Mouse (Mus musculus) ES-Bruce4 (cell line): Measurements from ENCODE around the gene Ccdc173.

Source experiments
- CTCF ChIP-seq: IDR thresholded peaks from one replicate; pipeline ENCODE4 v1.8.1; 2011; ENCODE audit warnings: low read depth, low read length
- POLR2A ChIP-seq: IDR thresholded peaks from one replicate; pipeline ENCODE4 v1.8.1; 2011; ENCODE audit warnings: low read length; ENCODE audit not compliant: insufficient read depth

DNA sequence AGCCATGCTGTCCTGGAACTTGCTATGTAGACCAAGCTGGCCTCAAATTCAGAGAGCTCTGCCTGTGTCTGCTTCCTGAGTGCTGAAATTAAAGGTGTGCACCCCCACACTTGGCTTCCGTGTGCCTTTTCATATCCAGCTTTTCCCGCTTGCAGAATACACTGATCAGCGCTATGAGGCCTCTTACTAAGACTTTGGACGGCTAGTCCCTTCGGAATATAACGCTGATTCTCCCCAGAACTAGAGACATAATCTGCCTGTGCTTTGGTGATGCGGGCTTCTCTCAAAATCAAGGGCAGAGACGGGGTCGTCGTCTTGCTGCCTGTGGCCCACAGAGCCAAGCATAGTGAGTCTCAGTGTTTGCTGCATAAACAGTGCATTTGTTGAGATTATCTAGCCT is 36.5 kb upstream of the Ccdc173 start:
- TF ChIP-seq CTCF (no peak), POLR2A (no peak)
